Comparison of ENCODE assay signal across 20 mouse cellular contexts in genomic region chr1:43897987-43898386, GRCm38 (mm10). TPM values are rescaled to one million over a fixed set of nuclear protein-coding genes. Genes with fewer than 3 reads are reported as not detected.
DNase-seq lines count a peak whose midpoint lies in the region; ATAC-seq and TF ChIP-seq lines count a peak whose summit lies in the region.
"Had no signal": no experiment of that assay in that cellular context is flagged by ENCODE, and none has a peak within 500 bp of the region (broad histone marks: within the 10 kb centered on the region; RNA-seq: fewer than 3 reads in every experiment).

No protein-coding gene starts in this region.

- peaks cover 6% of the 10 kb centered on the region; the same call in 1 of the 2 replicates for H3K4me1 ChIP-seq in kidney, embryonic 16.5 days (ENCODE audit: insufficient read depth, low read length)
- H3K4me1 ChIP-seq in kidney, adult 2 months (ENCODE audit: control insufficient read depth, insufficient read depth, low read length), result peaks cover 1% of the 10 kb centered on the region; the same call in 1 of the 2 replicates
- H3K4me1 ChIP-seq in kidney, postnatal 0 days (replicated peaks; ENCODE audit: insufficient read depth, low read length), result no peaks in the 10 kb centered on the region
- H3K4me1 ChIP-seq in heart, embryonic 12.5 days (replicated peaks), result 0 out of 2 replicates have a peak, but pooled peaks cover 4% of the 10 kb centered on the region
- H3K4me1 ChIP-seq: embryonic facial prominence, embryonic 12.5 days had no signal

- no peak overlapping the region for H3K27ac ChIP-seq in kidney, embryonic 16.5 days (ENCODE audit: low read length)
- H3K27ac ChIP-seq in kidney, adult 2 months (ENCODE audit: insufficient read depth, low read depth, low read length), result no peak overlapping the region
- H3K27ac ChIP-seq in kidney, postnatal 0 days, result no peak overlapping the region
- H3K27ac ChIP-seq in heart, embryonic 12.5 days (ENCODE audit: poor library complexity, severe bottlenecking), result no peak overlapping the region
- H3K27ac ChIP-seq: embryonic facial prominence, embryonic 12.5 days; forebrain, embryonic 15.5 days; heart, adult 2 months; hindbrain, embryonic 10.5 days; hindbrain, embryonic 14.5 days had no signal

- POLR2A ChIA-PET in Patski (lab: Charles Lee), result no interaction called here

- H3K9ac ChIP-seq in kidney, embryonic 16.5 days (replicated peaks; ENCODE audit: low read length), result no peak overlapping the region
- no peak overlapping the region for H3K9ac ChIP-seq in kidney, postnatal 0 days (ENCODE audit: low read depth, low read length)
- no peak overlapping the region for H3K9ac ChIP-seq in heart, embryonic 12.5 days
- H3K9ac ChIP-seq: embryonic facial prominence, embryonic 12.5 days; forebrain, embryonic 15.5 days; hindbrain, embryonic 14.5 days had no signal

- ATAC-seq in kidney, embryonic 16.5 days (ENCODE audit: low FRiP score, low TSS enrichment), result peak; percentile 39; the same call in 1 of the 2 replicates
- peak; percentile 31 for ATAC-seq in Patski
- ATAC-seq in kidney, postnatal 0 days (replicated peaks; ENCODE audit: low FRiP score, low read depth), result peak; percentile 47
- no peak for ATAC-seq in heart, embryonic 12.5 days (ENCODE audit: insufficient number of reproducible peaks, low FRiP score)
- ATAC-seq: forebrain, embryonic 15.5 days had no signal

- no peak for DNase-seq in kidney, adult 2 months
- DNase-seq in Patski (ENCODE audit: low read depth, low spot score), result peak; percentile 17
- peak; percentile 7 for DNase-seq in kidney, postnatal 0 days (ENCODE audit: low spot score)
- DNase-seq in thymus, postnatal 14 days, result no peak
- no peak for DNase-seq in retina, postnatal 1 day
- DNase-seq: adrenal gland, postnatal 10 days; B cell, adult 2 months; cerebellum, adult 11 months; cerebellum, adult 8-10 months; cerebellum, postnatal 14 days; embryo, embryonic 11 days; gastrocnemius, postnatal 10 days; heart, adult 2 months had no signal

- H3K27me3 ChIP-seq in kidney, embryonic 16.5 days (ENCODE audit: insufficient read depth, low read length), result no peaks in the 10 kb centered on the region
- no peaks in the 10 kb centered on the region for H3K27me3 ChIP-seq in kidney, adult 2 months (replicated peaks; ENCODE audit: control insufficient read depth, insufficient read depth, low read length)
- H3K27me3 ChIP-seq in Patski, result no peaks in the 10 kb centered on the region
- H3K27me3 ChIP-seq in kidney, postnatal 0 days (ENCODE audit: insufficient read depth, low read length), result no peaks in the 10 kb centered on the region
- H3K27me3 ChIP-seq in heart, embryonic 12.5 days (replicated peaks), result peaks cover 8% of the 10 kb centered on the region; the same call in 1 of the 2 replicates
- H3K27me3 ChIP-seq: embryonic facial prominence, embryonic 12.5 days; forebrain, embryonic 15.5 days had no signal

- no peaks in the 10 kb centered on the region for H3K9me3 ChIP-seq in kidney, embryonic 16.5 days (ENCODE audit: low read length)
- H3K9me3 ChIP-seq in kidney, postnatal 0 days (replicated peaks; ENCODE audit: low read length), result peaks cover 4% of the 10 kb centered on the region; the same call in 1 of the 2 replicates
- H3K9me3 ChIP-seq in heart, embryonic 12.5 days (replicated peaks), result peaks cover 8% of the 10 kb centered on the region; the same call in 1 of the 2 replicates
- H3K9me3 ChIP-seq: embryonic facial prominence, embryonic 12.5 days; forebrain, embryonic 15.5 days had no signal

- TF ChIP-seq CTCF in kidney, adult 2 months (conservative IDR thresholded peaks at IDR 0.05; ENCODE audit: insufficient read depth, insufficient read length, low read depth, low read length), result no peak
- TF ChIP-seq CTCF in Patski (IDR thresholded peaks at IDR 0.05), result no peak
- TF ChIP-seq CTCF in kidney, postnatal 0 days (IDR thresholded peaks at IDR 0.05; ENCODE audit: low read depth), result no peak

- H3K4me3 ChIP-seq in kidney, embryonic 16.5 days (ENCODE audit: low read length), result no peak overlapping the region
- no peak overlapping the region for H3K4me3 ChIP-seq in kidney, adult 2 months (ENCODE audit: insufficient read depth, low read depth, low read length)
- H3K4me3 ChIP-seq in kidney, postnatal 0 days (replicated peaks; ENCODE audit: low read depth, low read length), result no peak overlapping the region
- H3K4me3 ChIP-seq in heart, embryonic 12.5 days, result no peak overlapping the region
- H3K4me3 ChIP-seq: embryonic facial prominence, embryonic 12.5 days; forebrain, embryonic 15.5 days; heart, adult 2 months; hindbrain, embryonic 10.5 days had no signal

- in situ Hi-C loops in Patski (cut with MboI; ENCODE audit: low pct_unique_long_range_greater_than_20kb), result loop anchor here (5.0 kb wide), 1 partner anchor 136 kb away; no protein-coding TSS in a partner anchor

- H3K4me2 ChIP-seq in kidney, embryonic 16.5 days (replicated peaks; ENCODE audit: low read depth, low read length), result no peak overlapping the region
- H3K4me2 ChIP-seq in kidney, postnatal 0 days (ENCODE audit: low read length), result no peak overlapping the region
- no peak overlapping the region for H3K4me2 ChIP-seq in heart, embryonic 12.5 days
- H3K4me2 ChIP-seq: embryonic facial prominence, embryonic 12.5 days; forebrain, embryonic 15.5 days; heart, embryonic 11.5 days; hindbrain, embryonic 14.5 days had no signal

- 60% methylated on average over 18 of the region's 18 CpGs for WGBS in kidney, embryonic 16.5 days
- WGBS in kidney, adult 2 months, result 52% methylated on average over 18 of the region's 18 CpGs
- WGBS in kidney, postnatal 0 days, result 52% methylated on average over 18 of the region's 18 CpGs
- 79% methylated on average over 18 of the region's 18 CpGs for WGBS in heart, embryonic 12.5 days

- CTCF ChIA-PET in Patski (lab: Charles Lee), result interaction anchor here (1.4 to 6.5 kb wide), 3 partner anchors 137 to 228 kb away, joined by 3 to 52 read pairs (median 4); no protein-coding TSS in a partner anchor

- no peak for TF ChIP-seq POLR2A in kidney, adult 2 months (IDR thresholded peaks at IDR 0.05; ENCODE audit: low read depth, low read length)

- H3K36me3 ChIP-seq in kidney, embryonic 16.5 days (ENCODE audit: insufficient read depth, low read length), result no peaks in the 10 kb centered on the region
- no peaks in the 10 kb centered on the region for H3K36me3 ChIP-seq in kidney, adult 2 months (ENCODE audit: control insufficient read depth, insufficient read depth, low read length)
- H3K36me3 ChIP-seq in kidney, postnatal 0 days (ENCODE audit: insufficient read depth, low read length), result no peaks in the 10 kb centered on the region
- no peaks in the 10 kb centered on the region for H3K36me3 ChIP-seq in heart, embryonic 12.5 days
- H3K36me3 ChIP-seq: embryonic facial prominence, embryonic 12.5 days; forebrain, embryonic 15.5 days; hindbrain, embryonic 10.5 days had no signal

RNA-seq across cellular contexts. Expression of gene Tpp2, which starts 35.5 kb away (rescaled TPM):
- 63.7 and 71.3 TPM in 2 replicates for polyA plus RNA-seq in kidney, embryonic 16.5 days (2015; fragmentation: Nextera tagmentation; extraction: Ambion mirVana)
- polyA plus RNA-seq in kidney, adult 2 months (2012; rRNA removed), result 4.3 and 6.5 TPM in 2 replicates
- polyA plus RNA-seq in Patski (2021), result 45.7 TPM
- polyA plus RNA-seq in kidney, postnatal 0 days (2015; fragmentation: Nextera tagmentation; extraction: Ambion mirVana), result 38.0 and 39.4 TPM in 2 replicates
- 55.2 and 56.0 TPM in 2 replicates for polyA plus RNA-seq in heart, embryonic 12.5 days (2016; fragmentation: Nextera tagmentation; extraction: Ambion mirVana)

Comparison
In these comparisons a context has a peak if more than half of its experiments do, and no peak if none do; other contexts are left out.
1. DNase-seq: peak in Patski (single experiment) and kidney, postnatal 0 days (single experiment); none in kidney, adult 2 months (single experiment), thymus, postnatal 14 days (single experiment) and retina, postnatal 1 day (single experiment).